Mouse (Mus musculus) olfactory bulb, adult 2 months (tissue): Measurements from ENCODE around the gene Ckap4. TPM values are rescaled to one million over a fixed set of nuclear protein-coding genes. Genes with fewer than 3 reads are reported as not detected.

Experiments
- H3K27ac ChIP-seq: fragments of 200-500 bp; 2 replicates; pipeline ENCODE4 v1.5.1; 2012; ENCODE audit warnings: low read depth, low read length; ENCODE audit not compliant: insufficient read depth
- H3K4me1 ChIP-seq: fragments of 200-500 bp; 2 replicates; pipeline ENCODE4 v1.6.1; 2012; ENCODE audit warnings: low read length; ENCODE audit not compliant: control insufficient read depth, insufficient read depth
- H3K4me3 ChIP-seq: fragments of 200-500 bp; 2 replicates; pipeline ENCODE4 v1.5.1; 2012; ENCODE audit warnings: mild to moderate bottlenecking, low read depth, low read length, moderate library complexity; ENCODE audit not compliant: insufficient read depth
- CTCF ChIP-seq: fragments of 200-500 bp; IDR thresholded peaks from 2 replicates; pipeline ENCODE4 v1.5.1; 2012; ENCODE audit warnings: low read depth, mild to moderate bottlenecking, low read length, moderate library complexity; ENCODE audit not compliant: insufficient read depth
- POLR2A ChIP-seq: fragments of 200-500 bp; IDR thresholded peaks from 2 replicates; pipeline ENCODE4 v1.6.1; 2012; ENCODE audit warnings: mild to moderate bottlenecking, low read depth, low read length, moderate library complexity; ENCODE audit not compliant: insufficient read depth
- WGBS: fragments of 180-500 bp; shearing (Covaris S2); methylation state at CpG from one replicate; pipeline ENCODE4 v1.1.7; 2018; 5-methylcytosine and 5-hydroxymethylcytosine counted together
- polyA plus RNA-seq: library from polyadenylated mRNA; stranded (reverse); fragments of >200 nt; gene quantifications from 2 replicates; pipeline ENCODE4 v1.2.4, GENCODE M21; 2012; ENCODE audit warnings: low replicate concordance; ENCODE audit not compliant: missing spikeins, insufficient read depth, insufficient read length

Gene Ckap4
- polyA plus RNA-seq, 1 experiment: not detected

DNA sequence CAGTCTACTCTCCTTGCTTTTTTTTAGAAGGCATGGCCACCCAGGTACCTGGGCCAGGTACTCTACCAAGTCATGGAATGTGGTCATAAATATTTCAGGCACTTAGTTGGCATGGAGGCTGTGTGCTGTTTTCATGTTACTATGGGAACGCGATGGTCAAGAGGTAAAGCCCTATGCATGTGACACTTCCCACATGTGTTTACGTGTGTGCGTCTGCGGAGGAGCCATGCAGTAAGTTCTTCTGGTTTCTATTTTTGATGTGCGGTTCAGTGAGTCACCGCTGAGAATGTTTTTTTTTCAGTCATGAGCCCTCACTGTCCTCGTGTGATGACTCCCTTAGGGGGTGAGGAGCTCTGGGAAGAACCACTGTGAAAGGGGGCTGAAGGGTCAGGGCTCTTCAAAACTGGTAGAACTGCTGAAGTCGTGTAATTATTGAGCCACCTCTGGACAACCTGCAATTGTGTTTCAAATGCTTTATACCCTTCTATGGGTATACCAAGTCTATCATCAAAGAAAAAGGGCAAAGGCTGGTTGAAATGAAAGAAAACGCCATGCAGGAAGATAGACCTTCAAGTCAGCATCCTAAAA is 37.3 kb upstream of the Ckap4 start:
- Histone ChIP-seq H3K27ac (no peak overlapping the region), H3K4me3 (no peak overlapping the region), H3K4me1 (peaks cover 3% of the 10 kb centered on the region)
- TF ChIP-seq POLR2A (no peak), CTCF (no peak)
- 55% methylated on average over 10 of the region's 10 CpGs for WGBS

DNA sequence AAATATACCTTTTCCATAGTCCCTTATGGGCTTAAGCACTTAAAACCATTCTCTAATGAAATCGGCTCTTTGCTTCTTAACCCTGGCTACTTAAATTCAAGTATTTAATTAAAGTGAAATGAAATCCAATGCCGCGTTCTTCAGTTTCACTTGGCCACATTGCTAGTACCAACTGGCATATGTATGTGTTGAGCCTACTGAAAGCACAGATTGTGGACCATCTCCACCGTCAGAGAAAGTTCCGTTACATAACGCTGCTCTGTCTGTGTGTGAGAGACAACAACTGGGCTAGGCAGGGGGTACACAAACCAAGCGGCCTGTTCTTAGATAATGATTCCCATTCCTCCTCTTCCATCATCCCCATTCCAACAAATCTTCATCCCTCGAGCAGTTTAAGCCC is 30.6 kb upstream of the Ckap4 start:
- H3K4me3 ChIP-seq: no peak overlapping the region
- TF ChIP-seq POLR2A (no peak), CTCF (no peak)
- H3K4me1 ChIP-seq: peaks cover 7% of the 10 kb centered on the region
- no peak overlapping the region for H3K27ac ChIP-seq
- 79% methylated on average over 8 of the region's 8 CpGs for WGBS

DNA sequence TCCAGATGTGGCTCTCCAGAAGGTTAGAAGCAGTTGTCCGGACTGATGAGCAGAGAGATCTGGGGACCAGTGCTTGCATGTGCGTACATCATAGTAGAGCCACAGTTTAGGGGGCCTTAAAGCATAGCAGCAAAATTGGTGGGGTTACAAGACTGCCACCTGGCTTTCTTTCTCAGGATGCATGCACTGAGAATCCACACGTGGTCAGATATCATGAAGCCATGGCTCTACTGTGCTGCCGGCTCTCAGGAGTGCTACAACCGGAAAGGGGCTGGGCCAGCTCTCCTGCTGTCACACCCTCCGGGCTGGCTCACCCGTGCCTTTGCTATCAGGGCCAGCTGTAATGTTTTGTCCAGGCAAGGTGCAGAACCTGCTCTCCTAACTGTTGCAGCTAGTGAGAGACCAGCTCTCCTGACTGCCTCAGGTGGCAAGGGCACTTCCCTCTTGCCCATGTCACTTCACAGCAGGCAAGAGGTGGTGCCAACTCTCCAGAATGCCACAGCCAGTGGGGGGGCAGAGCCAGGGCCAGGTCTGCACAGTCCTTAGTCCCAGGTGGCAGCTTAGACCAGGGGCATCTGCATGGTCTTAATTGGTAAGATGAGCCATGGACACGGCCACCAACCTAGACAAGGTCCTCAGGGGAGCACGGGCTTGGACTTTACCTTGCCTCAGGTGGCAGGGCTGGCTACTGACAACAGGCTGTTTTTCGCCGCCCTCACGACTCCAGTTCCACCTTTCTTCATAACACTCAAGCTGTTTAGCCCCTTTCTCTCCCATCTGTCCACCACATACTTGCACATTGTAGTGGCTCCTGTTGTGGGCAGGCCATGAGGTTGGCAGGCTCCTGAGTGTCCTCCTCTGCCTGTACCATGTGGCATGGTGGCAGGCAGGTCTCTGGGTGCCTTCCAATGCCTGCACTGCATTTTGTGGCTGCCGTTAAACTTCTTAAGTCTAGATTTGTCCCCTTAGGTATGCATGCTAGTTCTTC is 29.0 kb upstream of the Ckap4 start:
- WGBS: 73% methylated on average over 13 of the region's 13 CpGs
- H3K4me1 ChIP-seq: peaks cover 7% of the 10 kb centered on the region
- TF ChIP-seq POLR2A (no peak), CTCF (no peak)
- no peak overlapping the region for H3K27ac ChIP-seq
- no peak overlapping the region for H3K4me3 ChIP-seq

DNA sequence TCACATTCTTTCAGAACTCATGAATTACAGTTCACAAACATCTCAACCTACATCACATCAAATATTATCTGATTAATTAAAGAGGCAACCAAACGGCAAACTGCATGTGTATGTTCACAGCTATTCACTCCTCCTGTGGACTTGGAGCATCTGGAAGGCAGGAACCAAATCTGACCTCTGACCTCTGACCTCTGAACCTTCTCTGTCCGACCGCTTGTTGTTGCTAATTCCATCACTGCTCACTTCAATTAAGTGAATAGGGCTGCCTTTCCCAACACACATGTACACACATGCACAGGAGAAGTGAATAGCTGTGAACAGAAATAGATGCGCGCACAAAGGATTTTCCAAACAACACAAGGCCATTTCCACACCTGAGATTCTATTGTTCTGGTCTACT is 28.3 kb upstream of the Ckap4 start:
- TF ChIP-seq POLR2A: no peak
- TF ChIP-seq CTCF: no peak

DNA sequence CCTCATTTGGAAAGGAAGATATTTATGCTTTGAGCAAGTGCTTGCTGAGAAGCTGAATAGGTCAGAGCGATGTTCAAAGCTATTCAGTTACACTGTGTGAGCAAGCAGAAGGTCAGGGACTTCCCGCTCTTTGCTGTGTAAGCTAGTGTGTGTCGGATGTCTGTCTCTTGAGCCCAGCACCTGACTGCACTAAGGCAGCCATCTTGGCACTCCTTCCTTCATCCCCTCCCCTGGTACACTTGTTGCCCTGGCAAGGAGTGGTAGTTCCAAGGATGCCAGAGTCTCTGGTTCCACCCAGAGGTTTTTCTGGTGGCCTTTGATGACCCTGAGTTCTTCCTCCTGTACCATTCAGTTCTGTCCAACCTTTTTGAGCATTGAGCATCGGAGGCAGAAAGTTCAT is 26.1 kb upstream of the Ckap4 start:
- WGBS: 91% methylated on average over 4 of the region's 4 CpGs
- Histone ChIP-seq H3K4me1 (no peaks in the 10 kb centered on the region), H3K27ac (no peak overlapping the region), H3K4me3 (no peak overlapping the region)
- TF ChIP-seq POLR2A (no peak), CTCF (no peak)

More for the DNA sequence above, 28.3 kb upstream of the Ckap4 start:
- Histone ChIP-seq H3K4me3 (no peak overlapping the region), H3K4me1 (peaks cover 7% of the 10 kb centered on the region), H3K27ac (no peak overlapping the region)
- WGBS: 86% methylated on average over 5 of the region's 5 CpGs

DNA sequence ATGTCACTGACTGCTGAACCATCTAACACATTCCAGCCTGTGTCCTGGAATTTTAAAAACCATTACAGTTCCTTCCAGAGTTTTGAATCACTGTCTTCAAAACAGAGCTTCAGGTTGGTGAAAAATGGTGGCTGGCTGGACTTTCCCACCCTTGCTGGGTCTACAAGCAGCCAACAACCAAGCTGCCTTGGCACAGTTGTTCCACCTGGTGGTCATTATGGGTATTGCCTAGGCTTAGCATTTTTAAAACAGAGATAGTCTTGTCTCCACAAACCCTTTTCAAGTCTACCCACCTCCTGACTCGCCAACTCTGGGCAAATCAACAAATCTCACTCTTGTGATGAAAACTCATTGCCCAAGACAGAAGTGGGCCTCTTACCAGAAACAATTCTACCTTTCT is 24.6 kb upstream of the Ckap4 start:
- no peak for TF ChIP-seq POLR2A
- TF ChIP-seq CTCF: no peak

DNA sequence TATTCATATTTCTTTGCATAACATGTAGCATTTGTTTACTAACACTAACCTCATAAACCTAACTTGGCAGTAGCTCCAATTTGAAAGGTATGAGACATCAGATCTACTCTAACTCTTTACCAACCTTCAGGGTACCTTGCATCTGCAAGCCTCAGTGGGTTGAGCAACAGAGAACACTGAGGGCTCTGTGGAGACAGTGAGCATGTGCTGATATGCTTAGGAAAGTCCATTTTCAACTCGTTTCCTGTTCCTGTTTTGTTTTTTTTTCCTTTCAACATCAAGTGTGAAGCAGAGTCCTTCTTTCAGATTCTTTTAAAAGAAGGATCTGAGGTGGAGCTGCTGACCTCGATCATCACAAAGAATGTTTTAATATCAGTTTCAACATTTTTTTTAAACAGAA is 22.3 kb upstream of the Ckap4 start:
- Histone ChIP-seq H3K4me1 (no peaks in the 10 kb centered on the region), H3K4me3 (no peak overlapping the region), H3K27ac (no peak overlapping the region)
- WGBS: 66% methylated on average over 2 of the region's 2 CpGs
- no peak for TF ChIP-seq CTCF
- TF ChIP-seq POLR2A: no peak

More for the DNA sequence above, 24.6 kb upstream of the Ckap4 start:
- 97% methylated on average over 1 of the region's 1 CpGs for WGBS
- Histone ChIP-seq H3K4me3 (no peak overlapping the region), H3K4me1 (no peaks in the 10 kb centered on the region), H3K27ac (no peak overlapping the region)

DNA sequence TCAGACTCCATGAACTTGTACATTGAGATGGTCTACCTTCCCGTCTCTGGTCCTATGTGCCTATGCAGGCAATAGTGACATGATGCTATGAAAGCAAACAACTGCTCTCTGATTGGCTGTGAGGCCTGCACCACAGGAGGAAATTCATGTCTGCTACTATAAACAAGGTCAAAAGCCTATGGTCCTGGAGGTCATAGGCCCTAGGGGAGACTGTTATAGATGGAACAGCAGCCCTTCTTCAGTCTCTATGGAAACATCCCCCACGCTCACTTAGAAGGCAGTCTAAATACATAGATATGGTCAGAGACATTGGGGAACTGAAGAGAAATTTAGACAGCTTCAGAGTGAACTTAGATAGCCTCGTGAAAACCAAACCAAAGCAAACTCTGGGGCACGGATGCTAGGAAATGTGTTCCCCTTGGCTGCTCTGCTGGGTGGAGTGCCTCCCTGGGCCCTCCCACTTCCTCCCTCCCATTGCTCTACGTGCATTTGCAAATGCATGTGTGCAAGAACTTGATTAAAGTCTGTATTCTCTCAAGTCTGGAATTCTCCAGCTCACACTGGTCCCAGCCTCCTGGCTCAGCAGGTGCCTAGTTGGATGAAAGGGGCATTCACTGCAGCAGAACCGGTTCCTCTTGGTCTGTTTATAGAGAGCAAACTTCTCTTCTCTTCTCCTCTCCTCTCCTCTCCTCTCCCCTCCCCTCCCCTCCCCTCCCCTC is 20.6 kb upstream of the Ckap4 start:
- Histone ChIP-seq H3K4me1 (no peaks in the 10 kb centered on the region), H3K4me3 (no peak overlapping the region), H3K27ac (no peak overlapping the region)
- TF ChIP-seq POLR2A (no peak), CTCF (no peak)
- whole genome bisulfite sequencing: 52% methylated on average over 6 of the region's 6 CpGs
